Mouse (Mus musculus) lung, embryonic 14.5 days (tissue): ENCODE results near the gene Rgs1. TPM values are rescaled to one million over a fixed set of nuclear protein-coding genes. Genes with fewer than 3 reads are reported as not detected.

Experiments used
- ATAC-seq: fragments of 200-750 bp; cut with Nextera tagmentation; 2 replicates; pipeline ENCODE4 v1.8.0; 2017; ENCODE audit warnings: mild to moderate bottlenecking, moderate TSS enrichment, moderate library complexity; ENCODE audit not compliant: insufficient read depth
- DNase-seq: peaks from one replicate; pipeline ENCODE4 v3.0.0-alpha.2; 2015
- H3K27ac ChIP-seq: fragments of 300-500 bp; sonication (generic); 2 replicates; pipeline ENCODE4 v1.5.1; 2014; ENCODE audit warnings: low read depth, mild to moderate bottlenecking, moderate library complexity
- H3K27me3 ChIP-seq: fragments of 300-500 bp; sonication (generic); 2 replicates; pipeline ENCODE4 v1.6.1; 2014; ENCODE audit warnings: low read length, control low read depth; ENCODE audit not compliant: insufficient read depth
- H3K36me3 ChIP-seq: fragments of 300-500 bp; sonication (generic); 2 replicates; pipeline ENCODE4 v1.6.1; 2014; ENCODE audit warnings: control low read depth; ENCODE audit not compliant: insufficient read depth
- H3K4me1 ChIP-seq: fragments of 300-500 bp; sonication (generic); 2 replicates; pipeline ENCODE4 v1.6.1; 2014; ENCODE audit warnings: antibody characterized with exemption, control low read depth; ENCODE audit not compliant: insufficient read depth
- H3K4me2 ChIP-seq: fragments of 300-500 bp; sonication (generic); 2 replicates; pipeline ENCODE4 v1.6.1; 2014; ENCODE audit warnings: mild to moderate bottlenecking
- H3K4me3 ChIP-seq: fragments of 300-500 bp; sonication (generic); 2 replicates; pipeline ENCODE4 v1.5.1; 2014; ENCODE audit warnings: low read depth, low read length
- H3K9ac ChIP-seq: fragments of 300-500 bp; sonication (generic); 2 replicates; pipeline ENCODE4 v1.6.1; 2014
- H3K9me3 ChIP-seq: fragments of 300-500 bp; sonication (generic); 2 replicates; pipeline ENCODE4 v1.6.1; 2016; ENCODE audit warnings: low read depth, low read length, control low read depth
- CTCF ChIP-seq: IDR thresholded peaks from 2 replicates; pipeline ENCODE4 v1.5.1; 2016; ENCODE audit warnings: antibody characterized with exemption, low read depth
- WGBS: fragments of 180-500 bp; shearing (Covaris S2); extraction: QIAGEN DNeasy Blood & Tissue Kit; methylation state at CpG from one replicate; pipeline ENCODE4 v1.1.7; 2014; 5-methylcytosine and 5-hydroxymethylcytosine counted together
- polyA plus RNA-seq: library from polyadenylated mRNA; unstranded; fragments of >200 nt; fragmentation: Nextera tagmentation; extraction: Ambion mirVana; gene quantifications from 2 replicates; pipeline ENCODE4 v1.2.1, GENCODE M21; 2014

Gene Rgs1
- polyA plus RNA-seq, 1 experiment from 2014 or later, result 0.13 TPM

DNA sequence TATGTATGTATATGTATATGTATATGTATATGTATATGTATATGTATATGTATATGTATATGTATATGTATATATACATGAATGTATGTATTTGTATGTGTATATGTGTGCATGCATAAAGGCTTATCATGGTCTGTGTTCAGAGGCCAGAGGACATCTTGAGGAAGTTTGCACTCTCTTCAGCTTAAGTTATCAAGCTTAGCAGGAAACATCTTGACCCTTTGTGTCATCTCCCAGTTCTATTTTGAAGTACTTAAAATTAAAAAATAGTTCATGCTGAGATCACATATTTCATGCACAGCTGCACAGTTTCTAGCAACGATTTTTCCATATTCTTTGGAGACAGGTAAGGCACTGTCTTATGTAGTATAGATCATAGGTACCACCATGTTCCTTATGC is 49.5 kb downstream of the Rgs1 start:
- Histone ChIP-seq H3K4me3 (no peak overlapping the region), H3K4me2 (no peak overlapping the region), H3K9me3 (no peaks in the 10 kb centered on the region), H3K9ac (no peak overlapping the region), H3K27me3 (no peaks in the 10 kb centered on the region), H3K27ac (no peak overlapping the region), H3K4me1 (no peaks in the 10 kb centered on the region), H3K36me3 (no peaks in the 10 kb centered on the region)
- 73% methylated on average over 1 of the region's 1 CpGs for WGBS
- DNase-seq, result no peak
- no peak for ATAC-seq
- TF ChIP-seq CTCF, result no peak

DNA sequence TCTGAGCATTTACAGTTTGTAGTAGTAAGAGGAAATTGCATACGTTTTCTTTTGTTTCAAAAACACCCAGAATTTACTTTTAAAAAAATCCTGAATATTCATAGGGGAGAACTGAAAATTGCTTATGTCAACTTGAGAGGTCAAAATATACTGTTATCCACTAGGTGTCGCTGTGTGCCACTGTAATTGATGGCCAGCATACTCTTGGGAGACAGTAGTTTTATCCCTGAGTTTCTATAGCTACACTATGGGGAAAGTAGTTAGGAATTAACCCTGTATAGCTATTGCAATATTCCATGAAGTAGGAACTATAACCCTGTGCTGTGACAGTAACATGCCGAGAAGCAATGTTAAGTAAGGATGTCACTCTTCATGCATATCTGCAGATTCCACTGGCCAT is 51.4 kb downstream of the Rgs1 start:
- no peak overlapping the region for H3K9ac ChIP-seq
- H3K9me3 ChIP-seq, result no peaks in the 10 kb centered on the region
- no peak overlapping the region for H3K4me3 ChIP-seq
- DNase-seq, result peak; percentile 89
- TF ChIP-seq CTCF, result peak; percentile 74
- H3K4me1 ChIP-seq, result no peaks in the 10 kb centered on the region
- no peak overlapping the region for H3K27ac ChIP-seq
- no peaks in the 10 kb centered on the region for H3K27me3 ChIP-seq
- H3K36me3 ChIP-seq, result no peaks in the 10 kb centered on the region
- peak; percentile 66; the same call in 1 of the 2 replicates for ATAC-seq
- 29% methylated on average over 3 of the region's 3 CpGs for WGBS
- no peak overlapping the region for H3K4me2 ChIP-seq

Other genes with a start within 250 kb of the Rgs1 start
- gene Rgs2, start 245.1 kb downstream of the Rgs1 start, polyA plus RNA-seq, result 90.4 and 99.9 TPM in 2 replicates
- gene Rgs13, start 71.9 kb downstream of the Rgs1 start, polyA plus RNA-seq, result not detected in 2 replicates